Mouse (Mus musculus) erythroblast, embryonic 14.5 days (primary cell): ENCODE measurements around the gene Slfn3.

ENCODE experiments used
- GATA1 ChIP-seq: IDR thresholded peaks from 2 replicates; pipeline ENCODE4 v1.6.1; 2012; ENCODE audit warnings: low read length, inconsistent platforms, mixed read lengths
- TAL1 ChIP-seq: IDR thresholded peaks from 3 replicates; pipeline ENCODE4 v1.6.1; 2012; ENCODE audit warnings: low read length, inconsistent platforms, mixed read lengths

DNA sequence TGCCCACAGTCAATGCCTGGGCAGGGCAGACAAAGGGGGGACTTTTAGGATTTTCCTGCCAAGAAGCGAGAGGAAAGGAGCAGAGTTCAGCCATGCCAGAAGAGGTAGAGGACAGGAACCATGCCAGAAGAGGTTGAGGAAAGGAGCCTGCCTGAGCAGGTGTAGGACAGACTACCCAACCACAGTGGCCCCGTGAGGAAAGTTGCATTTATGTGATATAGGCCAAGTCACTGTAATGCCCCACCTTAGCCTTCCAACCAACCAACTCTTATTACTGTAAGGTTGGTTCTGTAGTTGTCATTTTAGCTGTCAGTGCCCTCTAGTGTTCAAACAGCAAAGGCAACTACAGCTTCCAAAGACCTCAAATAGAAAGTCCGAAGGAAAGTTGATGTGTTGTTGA, 871 bp downstream of the Slfn3 start:
- TF ChIP-seq TAL1 (no peak), GATA1 (no peak)
